Mouse (Mus musculus) hindbrain, embryonic 13.5 days (tissue): ENCODE data around the gene Rex1bd. TPM values are rescaled to one million over a fixed set of nuclear protein-coding genes. Genes with fewer than 3 reads are reported as not detected.

Experiments
- ATAC-seq: fragments of 200-750 bp; cut with Nextera tagmentation; 2 replicates; pipeline ENCODE4 v1.8.0; 2017; ENCODE audit warnings: moderate TSS enrichment; ENCODE audit not compliant: low FRiP score
- H3K27ac ChIP-seq: fragments of 300-500 bp; sonication (generic); 2 replicates; pipeline ENCODE4 v1.5.1; 2015; ENCODE audit warnings: inconsistent platforms, mild to moderate bottlenecking, moderate library complexity
- H3K27me3 ChIP-seq: fragments of 300-500 bp; sonication (generic); 2 replicates; pipeline ENCODE4 v1.6.1; 2015; ENCODE audit warnings: mild to moderate bottlenecking, inconsistent platforms
- H3K36me3 ChIP-seq: fragments of 300-500 bp; sonication (generic); 2 replicates; pipeline ENCODE4 v1.6.1; 2015; ENCODE audit warnings: mild to moderate bottlenecking, inconsistent platforms
- H3K4me1 ChIP-seq: fragments of 300-500 bp; sonication (generic); replicated peaks from 2 replicates; pipeline ENCODE4 v1.6.1; 2015; ENCODE audit warnings: inconsistent platforms
- H3K4me2 ChIP-seq: fragments of 300-500 bp; sonication (generic); 2 replicates; pipeline ENCODE4 v1.6.1; 2015; ENCODE audit warnings: inconsistent platforms, mild to moderate bottlenecking, moderate library complexity
- H3K4me3 ChIP-seq: fragments of 300-500 bp; sonication (generic); 2 replicates; pipeline ENCODE4 v1.5.1; 2015; ENCODE audit warnings: mild to moderate bottlenecking, inconsistent platforms
- H3K9ac ChIP-seq: fragments of 300-500 bp; sonication (generic); 2 replicates; pipeline ENCODE4 v1.6.1; 2015; ENCODE audit warnings: mild to moderate bottlenecking, inconsistent platforms
- H3K9me3 ChIP-seq: fragments of 300-500 bp; sonication (generic); 2 replicates; pipeline ENCODE4 v1.6.1; 2016; ENCODE audit warnings: inconsistent platforms
- WGBS: fragments of 180-500 bp; shearing (Covaris S2); methylation state at CpG from one replicate; pipeline ENCODE4 v1.1.7; 2015; 5-methylcytosine and 5-hydroxymethylcytosine counted together
- polyA plus RNA-seq: library from polyadenylated mRNA; unstranded; fragments of >200 nt; fragmentation: Nextera tagmentation; extraction: Ambion mirVana; gene quantifications from 2 replicates; pipeline ENCODE4 v1.2.1, GENCODE M21; 2015

Rex1bd gene
- polyA plus RNA-seq, 1 experiment from 2014 or later: 147 TPM

DNA sequence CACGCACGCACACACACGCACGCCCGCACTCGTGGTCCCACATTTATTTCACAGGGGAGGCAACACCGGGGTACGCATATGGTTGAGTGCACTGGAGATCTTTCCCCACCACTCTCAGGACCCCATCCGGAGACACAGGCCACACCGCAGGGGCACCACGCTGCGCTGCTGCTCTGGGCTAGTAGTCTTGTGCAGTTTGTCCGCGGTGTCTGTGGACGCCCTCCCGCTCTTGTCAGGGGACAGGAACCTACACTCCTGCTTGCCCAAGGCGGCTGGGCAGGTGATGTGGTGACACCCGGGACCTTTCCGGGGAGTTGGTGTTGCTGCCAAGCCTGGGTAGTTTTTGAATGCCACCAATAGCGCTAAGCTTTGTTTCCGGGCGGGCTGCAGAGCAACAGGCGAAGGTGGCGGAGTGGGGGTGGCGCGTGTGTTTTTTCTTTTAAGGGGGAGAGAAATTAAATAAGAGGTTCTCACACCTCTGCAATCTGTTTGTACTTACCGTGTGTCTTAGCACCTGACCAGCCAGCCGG is 12.1 kb downstream of the Rex1bd start:
- Histone ChIP-seq H3K9me3 (no peaks in the 10 kb centered on the region), H3K4me1 (peaks cover 41% of the 10 kb centered on the region), H3K27me3 (peaks cover 100% of the 10 kb centered on the region), H3K9ac (no peak overlapping the region), H3K27ac (no peak overlapping the region), H3K4me2 (peak overlapping the region; percentile 58), H3K4me3 (peak overlapping the region; percentile 38), H3K36me3 (no peaks in the 10 kb centered on the region)
- no peak for ATAC-seq
- 2% methylated on average over 28 of the region's 28 CpGs for WGBS

DNA sequence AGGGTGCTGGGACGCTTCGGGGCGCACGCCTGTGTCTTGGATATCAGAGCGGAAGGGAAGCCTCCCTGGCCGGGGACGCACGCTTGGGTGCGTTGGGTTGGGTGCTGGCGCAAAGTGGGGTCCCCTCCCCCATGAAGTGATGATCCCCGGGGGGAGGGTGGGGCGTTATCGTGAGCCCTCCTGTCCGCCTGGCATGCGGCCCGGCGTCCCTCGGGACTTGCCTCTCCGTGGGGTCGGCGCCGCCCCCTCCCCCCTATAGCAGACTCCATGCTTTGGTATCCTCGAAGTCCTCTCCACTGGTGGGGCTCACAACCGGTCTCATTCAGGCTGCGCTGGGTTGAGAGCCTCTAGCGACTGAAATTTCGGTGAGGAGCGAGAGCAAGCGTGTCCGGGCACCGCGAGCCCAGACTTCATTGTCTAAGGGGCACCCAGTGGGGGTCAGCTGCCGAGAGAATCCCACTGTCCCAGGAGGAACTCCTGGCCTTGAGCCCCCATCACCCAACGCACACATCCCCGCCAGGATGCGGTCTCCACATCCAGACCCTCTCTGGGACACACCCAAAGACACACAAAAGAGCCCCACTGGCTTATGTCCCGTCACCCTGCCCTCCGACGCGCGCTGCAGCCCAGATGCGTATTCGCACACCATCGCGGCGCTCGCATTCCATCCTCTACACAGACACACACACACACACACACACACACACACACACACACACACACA is 12.7 kb downstream of the Rex1bd start:
- no peak for ATAC-seq
- no peak overlapping the region; the same call in 1 of the 2 replicates for H3K9ac ChIP-seq
- H3K4me1 ChIP-seq: peaks cover 47% of the 10 kb centered on the region
- 2% methylated on average over 47 of the region's 47 CpGs for WGBS
- H3K27ac ChIP-seq: no peak overlapping the region
- H3K4me3 ChIP-seq: peak overlapping the region; percentile 38
- H3K36me3 ChIP-seq: no peaks in the 10 kb centered on the region
- no peaks in the 10 kb centered on the region for H3K9me3 ChIP-seq
- H3K4me2 ChIP-seq: peak overlapping the region; percentile 58
- H3K27me3 ChIP-seq: peaks cover 100% of the 10 kb centered on the region

DNA sequence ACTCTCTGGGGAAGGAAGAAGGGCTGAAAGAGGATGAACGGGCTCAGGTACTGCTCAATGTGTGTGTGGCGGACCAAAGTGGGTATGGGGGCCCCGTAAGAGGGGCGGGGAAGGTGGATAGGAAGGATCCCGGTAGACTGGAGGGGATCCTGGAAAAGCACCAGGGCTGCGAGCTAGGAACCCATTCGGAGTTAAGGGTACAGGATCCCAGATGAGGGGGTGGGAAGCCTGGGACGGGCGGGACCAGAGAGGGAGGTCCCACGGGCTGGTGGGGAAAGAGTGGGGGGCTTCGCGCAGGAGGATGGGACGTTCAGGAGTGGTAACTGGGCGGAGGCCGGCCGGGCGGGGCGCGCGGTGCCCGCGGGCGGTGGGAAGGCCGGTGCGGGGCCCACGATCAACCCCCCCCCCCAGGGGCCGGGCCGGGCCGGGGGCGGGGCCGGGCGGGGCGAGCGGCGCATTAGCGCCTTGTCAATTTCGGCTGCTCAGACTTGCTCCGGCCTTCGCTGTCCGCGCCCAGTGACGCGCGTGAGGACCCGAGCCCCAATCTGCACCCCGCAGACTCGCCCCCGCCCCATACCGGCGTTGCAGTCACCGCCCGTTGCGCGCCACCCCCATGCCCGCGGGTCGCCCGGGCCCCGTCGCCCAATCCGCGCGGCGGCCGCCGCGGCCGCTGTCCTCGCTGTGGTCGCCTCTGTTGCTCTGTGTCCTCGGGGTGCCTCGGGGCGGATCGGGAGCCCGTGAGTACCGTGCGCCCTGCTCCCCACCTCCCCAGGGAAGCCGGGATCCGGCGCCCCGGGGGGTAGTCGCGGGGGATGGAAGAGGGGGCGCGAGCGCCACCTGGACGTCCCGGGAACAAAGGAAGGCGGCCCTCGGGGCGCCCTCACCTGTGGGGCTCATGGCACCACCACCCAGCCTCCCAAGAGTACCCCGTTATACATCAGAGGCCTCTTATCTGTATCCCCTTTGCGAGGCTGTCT is 13.6 kb downstream of the Rex1bd start, which contains the start of gene Crlf1:
Gene Crlf1 (plus strand): TSS at position 495 of the 977 bp plus-strand sequence.
- Histone ChIP-seq H3K4me2 (peak within 1 kb of the TSS; percentile 58), H3K9me3 (no peaks in the 10 kb centered on the region), H3K4me3 (peak within 1 kb of the TSS; percentile 38), H3K27ac (no peak within 1 kb of the TSS), H3K27me3 (peaks cover 100% of the 10 kb centered on the region), H3K9ac (peak within 1 kb of the TSS; percentile 58; the same call in 1 of the 2 replicates), H3K4me1 (peaks cover 56% of the 10 kb centered on the region), H3K36me3 (no peaks in the 10 kb centered on the region)
- ATAC-seq: no peak
- WGBS: 2% methylated on average over 65 of the region's 93 CpGs

DNA sequence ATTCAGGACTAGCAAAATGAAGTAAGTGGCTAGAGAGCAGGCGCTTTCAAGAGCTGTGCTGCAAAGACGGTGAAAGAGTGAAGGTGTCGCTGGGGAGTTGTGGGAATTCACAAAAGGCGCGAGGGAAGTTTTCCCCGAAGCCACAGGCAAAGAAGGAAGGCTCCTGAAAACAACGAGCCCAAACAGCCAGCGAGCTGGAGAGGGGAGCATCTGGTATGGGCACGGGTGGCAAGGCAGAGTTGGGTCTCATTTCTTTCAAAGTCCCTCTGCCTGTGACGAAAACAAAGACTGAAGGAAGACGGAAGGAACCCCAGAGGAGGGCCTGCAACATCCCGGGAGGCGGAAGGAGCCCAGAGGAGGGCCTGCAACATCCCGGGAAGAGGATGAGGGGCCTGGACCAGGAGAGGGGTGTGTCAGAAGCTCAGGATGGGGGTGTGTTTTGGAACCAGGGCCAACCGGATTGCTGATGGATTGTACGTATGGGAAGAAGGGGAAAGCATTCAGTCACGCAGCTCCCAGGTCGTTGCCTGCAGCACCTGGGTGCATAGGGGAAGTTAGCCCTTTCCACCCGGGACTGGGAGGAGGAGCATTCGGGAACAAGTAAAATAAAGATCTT is 15.6 kb downstream of the Rex1bd start:
- Histone ChIP-seq H3K4me1 (peaks cover 72% of the 10 kb centered on the region), H3K9me3 (no peaks in the 10 kb centered on the region), H3K4me3 (no peak overlapping the region), H3K27me3 (peaks cover 96% of the 10 kb centered on the region), H3K27ac (no peak overlapping the region), H3K4me2 (no peak overlapping the region), H3K36me3 (no peaks in the 10 kb centered on the region), H3K9ac (no peak overlapping the region)
- WGBS: 2% methylated on average over 20 of the region's 20 CpGs
- ATAC-seq: no peak

DNA sequence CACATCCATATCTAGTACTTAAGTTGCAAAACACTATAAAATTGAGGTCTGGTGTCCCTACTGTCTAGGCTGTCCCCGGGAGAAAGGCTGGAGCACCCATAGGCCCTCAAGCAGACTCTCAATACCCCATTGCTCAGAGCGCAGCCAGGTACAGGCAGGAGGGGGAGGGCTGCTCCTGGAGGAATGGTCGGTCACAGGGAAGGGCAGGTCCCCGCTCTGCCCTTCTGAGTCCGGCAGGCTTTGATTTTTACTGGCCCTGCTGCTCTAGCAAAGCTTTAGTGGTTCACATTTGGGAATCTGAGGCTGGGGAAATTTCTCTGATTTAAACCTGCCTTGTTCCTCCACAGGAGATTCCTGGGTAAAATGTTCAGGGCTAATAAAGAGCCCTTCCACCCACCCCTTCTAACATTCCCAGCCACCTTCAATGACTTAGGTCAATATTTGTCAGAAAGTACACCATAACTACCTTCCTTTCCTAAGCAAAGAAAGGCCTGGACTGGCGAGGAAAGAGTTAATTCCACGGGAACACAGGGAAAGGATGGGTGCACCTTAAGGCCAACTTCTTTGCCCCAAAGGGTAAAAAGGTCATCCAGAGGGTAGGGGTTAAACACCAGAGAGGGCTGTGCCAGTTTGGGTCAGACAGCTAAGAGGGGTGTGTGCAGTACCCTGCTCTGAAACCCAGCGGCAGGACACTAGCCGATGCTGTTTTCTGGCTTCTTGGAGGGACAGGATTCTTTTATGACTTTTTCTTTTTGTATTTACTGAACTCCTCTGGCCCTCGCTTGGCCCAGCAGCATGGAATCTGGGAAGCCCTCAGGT is 16.3 kb downstream of the Rex1bd start:
- peaks cover 68% of the 10 kb centered on the region for H3K4me1 ChIP-seq
- WGBS: 8% methylated on average over 10 of the region's 10 CpGs

DNA sequence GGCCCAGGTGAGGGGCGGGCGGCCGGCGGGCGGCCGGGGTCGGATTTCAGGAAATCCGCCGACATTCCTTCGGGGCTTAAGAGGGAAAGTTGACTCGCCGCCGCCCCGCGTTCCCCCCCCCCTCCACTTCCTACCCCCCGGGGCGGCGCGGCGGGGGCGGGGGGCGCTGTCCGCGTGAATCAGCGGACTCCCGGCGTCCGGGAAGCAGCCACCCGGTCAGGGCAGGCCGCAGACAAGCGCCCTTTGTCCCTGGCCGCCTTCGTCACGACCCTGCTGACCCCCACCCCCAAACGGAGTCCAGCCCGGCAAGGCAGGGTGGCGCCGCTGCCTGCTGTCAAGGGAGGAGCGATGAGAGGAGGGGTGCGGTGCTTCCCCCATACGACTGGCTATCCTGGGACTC is 17.0 kb downstream of the Rex1bd start:
- no peak for ATAC-seq
- Histone ChIP-seq H3K9ac (no peak overlapping the region), H3K27me3 (peaks cover 96% of the 10 kb centered on the region), H3K4me1 (peaks cover 61% of the 10 kb centered on the region), H3K36me3 (no peaks in the 10 kb centered on the region; the same call in 1 of the 2 replicates), H3K9me3 (no peaks in the 10 kb centered on the region), H3K27ac (no peak overlapping the region), H3K4me3 (peak overlapping the region; percentile 19; the same call in 1 of the 2 replicates), H3K4me2 (peak overlapping the region; percentile 33)
- 0% methylated on average over 27 of the region's 41 CpGs for WGBS

More for the DNA sequence above, 16.3 kb downstream of the Rex1bd start:
- no peak overlapping the region for H3K27ac ChIP-seq
- no peak for ATAC-seq
- H3K4me3 ChIP-seq: 0 out of 2 replicates have a peak overlapping the region, but pooled peaks have one; percentile 19
- H3K36me3 ChIP-seq: no peaks in the 10 kb centered on the region
- H3K9ac ChIP-seq: no peak overlapping the region
- H3K27me3 ChIP-seq: peaks cover 96% of the 10 kb centered on the region
- H3K9me3 ChIP-seq: no peaks in the 10 kb centered on the region
- no peak overlapping the region for H3K4me2 ChIP-seq

DNA sequence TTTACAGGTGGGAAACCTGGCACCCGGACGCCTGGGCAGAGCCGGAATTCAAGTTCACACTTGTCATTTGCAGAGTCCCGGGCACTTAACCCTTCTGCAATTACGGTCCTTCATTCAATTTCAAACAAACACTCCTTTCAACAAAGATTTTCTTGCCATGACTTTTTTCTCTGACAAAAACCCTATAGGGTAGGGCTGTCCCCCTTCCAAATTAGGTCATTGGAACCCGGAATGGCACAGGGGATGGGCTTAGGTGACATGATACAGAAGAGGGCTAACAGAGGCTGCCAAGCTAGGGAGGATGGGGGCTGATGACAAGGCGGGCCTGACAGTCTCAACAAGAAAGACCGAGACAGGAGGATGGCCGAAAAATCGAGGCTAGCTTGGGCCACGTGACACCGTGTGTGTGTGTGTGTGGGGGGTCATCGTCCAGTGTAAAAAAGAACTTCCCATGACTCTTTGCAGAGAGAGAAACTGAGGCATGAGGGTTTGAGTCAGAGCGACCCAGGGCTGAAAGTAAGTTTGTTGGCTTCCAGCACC is 17.6 kb downstream of the Rex1bd start:
- H3K36me3 ChIP-seq: peaks cover 3% of the 10 kb centered on the region
- H3K27me3 ChIP-seq: peaks cover 96% of the 10 kb centered on the region
- peak overlapping the region; percentile 32 for H3K4me3 ChIP-seq
- peak overlapping the region; percentile 33 for H3K4me2 ChIP-seq
- H3K27ac ChIP-seq: no peak overlapping the region
- H3K4me1 ChIP-seq: peaks cover 56% of the 10 kb centered on the region
- no peak for ATAC-seq
- H3K9me3 ChIP-seq: no peaks in the 10 kb centered on the region
- H3K9ac ChIP-seq: no peak overlapping the region
- 6% methylated on average over 14 of the region's 14 CpGs for WGBS

DNA sequence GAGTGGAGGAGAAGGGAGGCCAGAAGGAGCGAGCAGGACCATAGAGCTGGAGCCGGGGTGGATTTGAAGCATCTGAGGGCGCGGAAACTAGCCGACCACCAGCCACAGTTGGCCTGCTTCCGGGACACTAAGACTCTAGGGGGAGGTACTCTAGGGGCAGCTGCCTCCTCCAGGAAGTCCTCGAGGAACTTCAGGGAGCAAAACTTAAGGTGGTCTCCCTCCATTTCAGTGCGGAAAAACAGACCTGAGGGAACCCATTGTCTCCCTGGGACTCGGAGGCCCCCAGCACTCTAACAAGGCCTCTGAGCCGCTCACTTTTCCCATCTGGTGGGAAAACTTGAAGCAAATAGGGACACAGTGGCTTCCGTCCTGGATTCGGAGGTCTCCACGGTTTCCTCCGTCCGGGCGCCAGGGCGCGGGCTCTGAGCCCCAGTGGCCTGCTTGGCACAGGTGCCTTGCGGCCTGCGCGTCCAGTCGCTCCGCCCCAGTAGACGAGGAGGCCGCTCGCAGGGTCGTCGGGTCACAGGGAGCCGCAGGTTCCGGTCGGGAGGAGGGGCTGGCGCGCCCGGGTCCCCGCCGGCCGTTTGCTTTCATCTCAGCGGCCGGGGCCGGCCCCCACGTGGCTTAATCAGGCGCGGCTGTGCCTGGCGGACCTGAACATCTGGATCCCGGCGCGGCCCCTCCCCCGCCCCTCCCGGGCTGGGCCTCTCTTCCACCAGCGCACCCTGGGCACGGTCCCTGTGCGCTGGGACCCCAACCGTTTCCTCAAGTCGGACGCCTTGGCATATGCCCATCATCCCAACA is 18.4 kb downstream of the Rex1bd start:
- H3K36me3 ChIP-seq: peaks cover 10% of the 10 kb centered on the region
- peaks cover 96% of the 10 kb centered on the region for H3K27me3 ChIP-seq
- ATAC-seq: no peak
- H3K4me1 ChIP-seq: peaks cover 47% of the 10 kb centered on the region
- H3K9me3 ChIP-seq: no peaks in the 10 kb centered on the region
- peak overlapping the region; percentile 55 for H3K9ac ChIP-seq
- H3K27ac ChIP-seq: no peak overlapping the region
- H3K4me2 ChIP-seq: peak overlapping the region; percentile 74
- WGBS: 3% methylated on average over 52 of the region's 55 CpGs
- H3K4me3 ChIP-seq: peak overlapping the region; percentile 32

DNA sequence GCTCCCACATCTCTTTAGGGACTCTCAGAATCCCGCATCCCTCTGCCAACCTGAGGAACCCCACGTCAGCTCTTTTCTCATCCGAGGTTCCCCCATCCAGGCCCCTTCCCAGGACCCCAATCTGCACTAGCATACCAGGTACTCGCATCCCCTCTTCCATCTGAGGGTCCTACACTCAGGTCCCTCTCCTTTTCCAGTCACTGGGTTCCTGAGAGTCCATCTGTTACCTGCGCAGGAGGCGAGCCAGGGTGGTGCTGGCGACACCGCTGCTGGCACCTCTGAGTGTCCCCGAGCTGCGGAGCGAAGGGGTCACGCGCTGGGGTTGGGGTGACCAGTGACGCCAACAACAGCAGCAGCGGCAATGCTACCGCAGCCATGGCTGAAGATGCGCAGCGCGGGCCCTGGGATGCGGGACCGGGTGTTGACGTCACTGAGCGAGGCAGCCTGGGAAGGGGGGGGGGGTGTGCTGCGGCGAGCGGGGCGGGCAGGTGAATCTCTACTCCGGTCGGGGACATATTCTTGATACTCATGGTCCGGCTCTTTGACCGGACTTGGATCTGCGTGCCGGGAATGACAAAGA is 19.5 kb downstream of the Rex1bd start, which contains the start of gene Tmem59l:
Gene Tmem59l (minus strand): TSS at position 418 of the 580 bp plus-strand sequence.
- Histone ChIP-seq H3K9me3 (no peaks in the 10 kb centered on the region), H3K4me3 (peak within 1 kb of the TSS; percentile 60), H3K4me2 (peak within 1 kb of the TSS; percentile 74), H3K27me3 (peaks cover 96% of the 10 kb centered on the region), H3K27ac (no peak within 1 kb of the TSS), H3K9ac (peak within 1 kb of the TSS; percentile 88), H3K4me1 (peaks cover 36% of the 10 kb centered on the region), H3K36me3 (peaks cover 10% of the 10 kb centered on the region)
- 5% methylated on average over 33 of the region's 33 CpGs for WGBS
- peak; percentile 81 for ATAC-seq

DNA sequence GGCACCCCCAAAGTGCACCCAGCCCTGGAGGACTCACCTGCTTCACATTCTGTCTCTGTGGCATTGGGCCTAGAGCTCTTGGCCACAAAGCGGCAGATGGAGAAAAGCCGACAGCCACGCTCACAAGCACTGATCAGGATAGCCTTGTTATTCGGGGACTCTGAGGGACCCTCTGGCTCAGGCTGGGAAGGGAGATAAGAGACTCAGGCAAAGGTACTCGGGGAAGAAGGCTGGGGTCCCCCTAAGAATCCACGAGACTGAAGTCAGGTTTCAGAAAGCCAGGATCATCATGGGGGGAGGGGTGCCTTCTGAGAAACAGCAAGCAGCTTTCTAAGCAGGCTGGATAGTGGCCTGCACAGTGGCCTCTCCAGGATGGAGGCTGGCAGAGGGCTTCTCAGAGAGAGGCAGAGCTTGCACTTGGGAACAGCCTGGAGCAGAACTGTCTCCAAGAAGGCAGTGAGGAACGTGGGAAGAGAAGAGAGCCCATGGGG is 20.3 kb downstream of the Rex1bd start:
- Histone ChIP-seq H3K4me1 (peaks cover 36% of the 10 kb centered on the region), H3K27me3 (peaks cover 95% of the 10 kb centered on the region), H3K9ac (peak overlapping the region; percentile 88), H3K9me3 (no peaks in the 10 kb centered on the region), H3K4me3 (peak overlapping the region; percentile 60), H3K4me2 (peak overlapping the region; percentile 74), H3K36me3 (peaks cover 10% of the 10 kb centered on the region), H3K27ac (no peak overlapping the region)
- 59% methylated on average over 7 of the region's 7 CpGs for WGBS
- 0 out of 2 replicates have a peak, but pooled peaks have one; percentile 3 for ATAC-seq
